Mouse (Mus musculus) midbrain, postnatal 0 days (tissue): ENCODE measurements around the gene Fsd1. TPM values are rescaled to one million over a fixed set of nuclear protein-coding genes. Genes with fewer than 3 reads are reported as not detected.

ENCODE experiments used
- ATAC-seq: fragments of 200-750 bp; cut with Nextera tagmentation; 2 replicates; pipeline ENCODE4 v1.8.0; 2017; ENCODE audit warnings: moderate number of reproducible peaks, mild to moderate bottlenecking, moderate TSS enrichment, moderate library complexity; ENCODE audit not compliant: low FRiP score
- DNase-seq: peaks from one replicate; pipeline ENCODE4 v3.0.0-alpha.2; 2015; ENCODE audit warnings: low spot score
- H3K27ac ChIP-seq: fragments of 300-500 bp; sonication (generic); 2 replicates; pipeline ENCODE4 v1.5.1; 2014; ENCODE audit warnings: low read depth, mild to moderate bottlenecking, low read length, mixed read lengths
- H3K27me3 ChIP-seq: fragments of 300-500 bp; sonication (generic); 2 replicates; pipeline ENCODE4 v1.6.1; 2014; ENCODE audit warnings: low read length, control low read depth, mixed read lengths; ENCODE audit not compliant: insufficient read depth
- H3K36me3 ChIP-seq: fragments of 300-500 bp; sonication (generic); 2 replicates; pipeline ENCODE4 v1.6.1; 2014; ENCODE audit warnings: low read length, control low read depth, mixed read lengths; ENCODE audit not compliant: insufficient read depth
- H3K4me1 ChIP-seq: fragments of 300-500 bp; sonication (generic); 2 replicates; pipeline ENCODE4 v1.6.1; 2014; ENCODE audit warnings: mild to moderate bottlenecking, control low read depth, antibody characterized with exemption, low read length, mixed read lengths; ENCODE audit not compliant: insufficient read depth
- H3K4me2 ChIP-seq: fragments of 300-500 bp; sonication (generic); 2 replicates; pipeline ENCODE4 v1.6.1; 2014; ENCODE audit warnings: low read depth, mild to moderate bottlenecking, low read length, mixed read lengths; ENCODE audit not compliant: poor library complexity, severe bottlenecking
- H3K4me3 ChIP-seq: fragments of 300-500 bp; sonication (generic); 2 replicates; pipeline ENCODE4 v1.5.1; 2014; ENCODE audit warnings: low read depth, mild to moderate bottlenecking, low read length, moderate library complexity
- H3K9ac ChIP-seq: fragments of 300-500 bp; sonication (generic); replicated peaks from 2 replicates; pipeline ENCODE4 v1.6.1; 2014; ENCODE audit warnings: mild to moderate bottlenecking, low read length, moderate library complexity, mixed read lengths; ENCODE audit not compliant: poor library complexity, severe bottlenecking
- H3K9me3 ChIP-seq: fragments of 300-500 bp; sonication (generic); 2 replicates; pipeline ENCODE4 v1.6.1; 2016; ENCODE audit warnings: low read length, control low read depth
- CTCF ChIP-seq: IDR thresholded peaks from 2 replicates; pipeline ENCODE4 v1.5.1; 2016; ENCODE audit warnings: antibody characterized with exemption, mild to moderate bottlenecking
- WGBS: fragments of 180-500 bp; shearing (Covaris S2); extraction: QIAGEN DNeasy Blood & Tissue Kit; methylation state at CpG from one replicate; pipeline ENCODE4 v1.1.7; 2014; 5-methylcytosine and 5-hydroxymethylcytosine counted together
- polyA plus RNA-seq: library from polyadenylated mRNA; unstranded; fragments of >200 nt; fragmentation: Nextera tagmentation; extraction: Ambion mirVana; gene quantifications from 2 replicates; pipeline ENCODE4 v1.2.1, GENCODE M21; 2015
- total RNA-seq: library from RNA; depleted of rRNA; stranded (reverse); fragments of >200 nt; gene quantifications from 2 replicates; pipeline ENCODE4 v1.2.3, GENCODE M21; 2014

Gene Fsd1
- total and polyA plus RNA-seq, 2 experiments from 2014 or later, result 122 to 188 TPM

GRCm38 (mm10) chr17:55999794-56000499 lies 13.6 kb downstream of the Fsd1 start:
- Histone ChIP-seq H3K27ac (no peak overlapping the region), H3K36me3 (peaks cover 19% of the 10 kb centered on the region), H3K27me3 (no peaks in the 10 kb centered on the region), H3K9ac (no peak overlapping the region), H3K9me3 (no peaks in the 10 kb centered on the region), H3K4me2 (no peak overlapping the region), H3K4me1 (no peaks in the 10 kb centered on the region), H3K4me3 (no peak overlapping the region)
- DNase-seq, result no peak
- peak; percentile 29; the same call in 1 of the 2 replicates for ATAC-seq
- WGBS, result 12% methylated on average over 30 of the region's 30 CpGs
- peak; percentile 41 for TF ChIP-seq CTCF

DNA sequence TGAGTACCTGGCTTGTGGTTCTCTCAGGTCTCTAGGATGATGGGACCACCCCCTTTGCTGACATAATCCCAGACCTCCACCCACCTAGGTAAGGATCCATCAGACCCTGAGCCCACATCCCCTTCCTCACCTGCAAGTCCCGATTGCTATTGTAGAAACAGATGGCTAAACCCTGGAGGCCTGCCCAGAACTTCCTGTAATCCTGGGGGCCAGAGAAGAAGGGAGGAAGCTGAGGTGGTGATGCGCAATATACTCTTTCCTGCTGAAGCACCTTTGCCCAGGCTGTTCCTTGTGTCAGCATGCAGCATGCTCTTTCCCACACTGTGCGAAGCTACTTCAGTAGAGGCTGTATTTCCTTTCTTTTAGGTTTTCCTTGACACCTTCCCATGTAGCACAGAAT lies 16.7 kb downstream of the Fsd1 start:
- ATAC-seq, result no peak
- H3K27me3 ChIP-seq, result no peaks in the 10 kb centered on the region
- H3K4me1 ChIP-seq, result no peaks in the 10 kb centered on the region
- H3K36me3 ChIP-seq, result no peaks in the 10 kb centered on the region
- DNase-seq, result no peak
- 81% methylated on average over 3 of the region's 3 CpGs for WGBS
- no peaks in the 10 kb centered on the region for H3K9me3 ChIP-seq
- no peak overlapping the region for H3K9ac ChIP-seq
- no peak overlapping the region for H3K4me3 ChIP-seq
- H3K4me2 ChIP-seq, result no peak overlapping the region
- TF ChIP-seq CTCF, result no peak
- no peak overlapping the region for H3K27ac ChIP-seq

DNA sequence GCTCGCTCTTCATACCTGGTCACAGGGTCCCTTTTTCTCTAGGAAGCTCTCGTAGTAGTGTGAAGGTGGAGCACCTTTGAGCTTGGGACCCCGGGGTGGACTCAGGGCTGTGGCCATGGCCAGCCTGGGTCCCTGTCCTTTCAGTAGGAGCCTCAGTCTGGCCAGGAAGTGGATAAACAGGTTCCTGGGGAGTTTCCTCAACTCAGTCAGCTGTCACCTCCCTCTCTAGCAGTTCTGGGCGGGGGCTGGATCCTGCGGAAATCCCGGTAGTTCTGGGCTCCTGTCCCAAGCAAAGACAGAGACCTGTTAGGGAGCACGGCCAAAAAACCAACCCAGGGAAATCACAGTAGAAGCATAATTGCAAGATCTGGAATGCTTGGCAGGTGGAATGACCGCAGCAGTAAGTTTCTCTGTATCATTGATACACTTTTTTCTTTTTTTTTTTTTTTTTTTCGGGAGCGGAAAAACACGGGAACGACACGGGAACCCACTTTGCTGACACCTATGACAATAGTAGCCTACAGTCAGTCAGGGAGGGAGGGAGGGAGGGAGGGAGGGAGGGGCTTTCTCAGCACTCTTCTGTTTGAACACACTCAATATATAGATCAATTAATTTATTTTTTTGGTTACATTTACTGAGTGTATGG lies 19.2 kb downstream of the Fsd1 start, which contains the start of the genes Stap2 and Mpnd:
Gene Stap2, minus strand, starts transcription at position 170 of the 647 bp plus-strand sequence.
Gene Mpnd, plus strand, starts transcription at position 297 of the 647 bp plus-strand sequence.
- Histone ChIP-seq H3K4me3 (no peak within 1 kb of the TSS), H3K27me3 (no peaks in the 10 kb centered on the region), H3K9me3 (no peaks in the 10 kb centered on the region), H3K36me3 (no peaks in the 10 kb centered on the region), H3K4me1 (peaks cover 8% of the 10 kb centered on the region), H3K4me2 (no peak within 1 kb of the TSS), H3K27ac (no peak within 1 kb of the TSS), H3K9ac (no peak within 1 kb of the TSS)
- TF ChIP-seq CTCF, result no peak
- ATAC-seq (no peak), DNase-seq (peak; percentile 57)
- 59% methylated on average over 13 of the region's 13 CpGs for WGBS

DNA sequence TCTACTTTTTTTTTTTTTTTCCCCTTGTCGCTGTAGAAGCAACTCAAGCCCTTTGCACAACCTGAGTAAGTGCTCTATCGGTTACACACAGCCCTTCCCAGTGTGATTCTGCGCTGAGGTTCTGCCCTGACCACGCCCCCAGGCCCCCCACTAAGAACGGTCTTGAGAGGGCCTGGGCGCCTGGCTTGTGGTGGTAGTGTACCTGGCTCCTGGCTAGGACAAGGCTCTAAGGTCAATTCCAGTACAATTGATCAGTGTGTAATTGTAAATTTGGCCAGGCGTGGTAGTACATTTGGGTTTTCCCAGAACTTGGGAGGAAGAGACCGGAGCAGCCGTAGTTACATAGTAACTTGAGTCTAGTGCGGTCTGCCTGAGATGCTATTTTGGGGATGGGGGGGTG lies 20.6 kb downstream of the Fsd1 start:
- DNase-seq (no peak), ATAC-seq (no peak)
- Histone ChIP-seq H3K4me1 (peaks cover 11% of the 10 kb centered on the region), H3K9ac (no peak overlapping the region), H3K4me2 (no peak overlapping the region), H3K36me3 (0 out of 2 replicates have a peak, but pooled peaks cover 7% of the 10 kb centered on the region), H3K27me3 (no peaks in the 10 kb centered on the region), H3K4me3 (no peak overlapping the region), H3K9me3 (no peaks in the 10 kb centered on the region), H3K27ac (no peak overlapping the region)
- no peak for TF ChIP-seq CTCF
- 60% methylated on average over 10 of the region's 10 CpGs for WGBS

- 0 out of 2 replicates have a peak, but pooled peaks cover 11% of the 10 kb centered on the region for H3K36me3 ChIP-seq
- H3K27me3 ChIP-seq, result no peaks in the 10 kb centered on the region
- 35% methylated on average over 13 of the region's 14 CpGs for WGBS
- H3K9ac ChIP-seq, result no peak overlapping the region
- H3K4me3 ChIP-seq, result peak overlapping the region; percentile 66
- peak; percentile 39 for ATAC-seq
- DNase-seq, result no peak
- H3K4me2 ChIP-seq, result peak overlapping the region; percentile 96; the same call in 1 of the 2 replicates
- TF ChIP-seq CTCF, result no peak; the same call in 1 of the 2 replicates
- no peaks in the 10 kb centered on the region for H3K9me3 ChIP-seq
- peaks cover 11% of the 10 kb centered on the region for H3K4me1 ChIP-seq
- H3K27ac ChIP-seq, result peak overlapping the region; percentile 88
Observed at GRCm38 (mm10) chr17:56007444-56008355, 21.4 kb downstream of the Fsd1 start.
